Mouse (Mus musculus): Measurements from ENCODE around the gene Polr2a. TPM values are rescaled to one million over a fixed set of nuclear protein-coding genes. Genes with fewer than 3 reads are reported as not detected.

Polr2a gene
- polyA plus RNA-seq, 1 experiment from 2014 or later, result 20.1 TPM

DNA sequence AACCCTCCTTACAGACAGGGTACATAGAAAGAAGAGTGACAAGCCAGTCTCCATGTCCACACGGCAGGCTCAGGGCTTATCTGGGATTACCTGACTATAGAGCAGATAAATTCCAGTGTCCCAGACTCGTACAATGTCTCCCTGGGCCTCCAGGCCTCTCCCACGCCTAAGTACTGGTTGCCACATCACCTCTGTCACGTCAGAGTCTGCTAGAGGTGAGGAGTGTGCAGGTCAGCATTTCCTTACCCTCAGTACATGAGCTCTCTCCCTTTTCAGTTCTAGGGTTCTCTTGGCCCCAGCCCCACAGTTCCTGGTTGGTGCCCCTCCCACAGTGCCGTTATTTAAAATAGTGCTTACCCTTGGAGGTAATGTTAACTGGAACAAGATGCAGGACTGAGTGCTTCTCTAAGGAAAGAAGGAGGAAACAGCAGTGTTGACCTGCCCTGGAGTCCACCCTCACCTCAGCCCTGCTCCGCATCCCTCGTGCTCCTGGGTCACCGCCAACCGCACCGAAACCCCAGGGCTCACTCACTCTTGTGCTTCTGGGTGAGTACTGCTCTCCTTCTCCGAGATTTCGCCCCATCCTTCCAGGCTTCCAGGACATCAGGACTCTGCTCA, 74.2 kb downstream of the Polr2a start:
- Histone ChIP-seq H3K9me3 (ENCODE audit: control insufficient read depth, low read length) (no peaks in the 10 kb centered on the region), H3K4me3 (ENCODE audit: control insufficient read depth in 1 of 2, insufficient read depth in 1 of 2, low read depth in 1 of 2, low read length in 2 of 2) (no peak overlapping the region), H3K27ac (replicated peaks in 1 of 2; ENCODE audit: control insufficient read depth in 1 of 2, insufficient read depth in 1 of 2, low read depth in 2 of 2, low read length in 2 of 2) (no peak overlapping the region), H3K36me3 (ENCODE audit: control insufficient read depth, insufficient read depth, low read length) (peaks cover 12% of the 10 kb centered on the region), H3K9ac (ENCODE audit: low read length) (peak overlapping the region; percentile 31; the same call in 1 of the 2 replicates), H3K27me3 (ENCODE audit: control insufficient read depth, insufficient read depth, low read length) (no peaks in the 10 kb centered on the region), H3K4me1 (ENCODE audit: control insufficient read depth in 2 of 2, insufficient read depth in 2 of 2, low read length in 2 of 2) (peaks cover 16 to 35% of the 10 kb centered on the region in 2 experiments), H3K4me2 (ENCODE audit: low read length) (no peak overlapping the region)
- WGBS, result 67% methylated on average over 12 of the region's 12 CpGs
- ATAC-seq (ENCODE audit: insufficient number of reproducible peaks, insufficient read depth, low FRiP score, low read depth), result no peak

Other genes with a start within 250 kb of the Polr2a start
- gene Dnah2, start 209.5 kb downstream of the Polr2a start, polyA plus RNA-seq (2014; fragmentation: Nextera tagmentation; extraction: Ambion mirVana), result 0.13 and 0.36 TPM in 2 replicates
- 14.2 and 20.4 TPM in 2 replicates for gene Efnb3, start 198.4 kb downstream of the Polr2a start, polyA plus RNA-seq (2014; fragmentation: Nextera tagmentation; extraction: Ambion mirVana)
- gene Wrap53, start 178.4 kb downstream of the Polr2a start, polyA plus RNA-seq (2014; fragmentation: Nextera tagmentation; extraction: Ambion mirVana), result 11.1 and 14.3 TPM in 2 replicates
- gene Trp53, start 178.3 kb downstream of the Polr2a start, polyA plus RNA-seq (2014; fragmentation: Nextera tagmentation; extraction: Ambion mirVana), result 71.2 and 71.9 TPM in 2 replicates
- gene Atp1b2, start 152.7 kb downstream of the Polr2a start, polyA plus RNA-seq (2014; fragmentation: Nextera tagmentation; extraction: Ambion mirVana), result 31.5 and 33.8 TPM in 2 replicates
- gene Shbg, start 140.7 kb downstream of the Polr2a start, polyA plus RNA-seq (2014; fragmentation: Nextera tagmentation; extraction: Ambion mirVana), result not detected in 2 replicates
- 16.2 and 17.9 TPM in 2 replicates for gene Sat2, start 136.6 kb downstream of the Polr2a start, polyA plus RNA-seq (2014; fragmentation: Nextera tagmentation; extraction: Ambion mirVana)
- 24.2 and 25.8 TPM in 2 replicates for gene Fxr2, start 125.6 kb downstream of the Polr2a start, polyA plus RNA-seq (2014; fragmentation: Nextera tagmentation; extraction: Ambion mirVana)
- gene Sox15, start 103.3 kb downstream of the Polr2a start, polyA plus RNA-seq (2014; fragmentation: Nextera tagmentation; extraction: Ambion mirVana), result not detected in 2 replicates
- 14.9 and 29.1 TPM in 2 replicates for gene Mpdu1, start 96.0 kb downstream of the Polr2a start, polyA plus RNA-seq (2014; fragmentation: Nextera tagmentation; extraction: Ambion mirVana)
- gene Cd68, start 92.5 kb downstream of the Polr2a start, polyA plus RNA-seq (2014; fragmentation: Nextera tagmentation; extraction: Ambion mirVana), result 12.1 and 14.4 TPM in 2 replicates
- gene Eif4a1, start 86.2 kb downstream of the Polr2a start, polyA plus RNA-seq (2014; fragmentation: Nextera tagmentation; extraction: Ambion mirVana), result 313 and 403 TPM in 2 replicates
- 43.2 and 59.4 TPM in 2 replicates for gene Senp3, start 76.6 kb downstream of the Polr2a start, polyA plus RNA-seq (2014; fragmentation: Nextera tagmentation; extraction: Ambion mirVana)
- gene Tnfsf13, start 72.9 kb downstream of the Polr2a start, polyA plus RNA-seq (2014; fragmentation: Nextera tagmentation; extraction: Ambion mirVana), result 0.24 and 0.63 TPM in 2 replicates
- 7.7 and 10.3 TPM in 2 replicates for gene Tnfsf12, start 62.8 kb downstream of the Polr2a start, polyA plus RNA-seq (2014; fragmentation: Nextera tagmentation; extraction: Ambion mirVana)
- 2.5 and 6.8 TPM in 2 replicates for gene Tnfsfm13, start 62.5 kb downstream of the Polr2a start, polyA plus RNA-seq (2014; fragmentation: Nextera tagmentation; extraction: Ambion mirVana)
- gene Slc35g3, start 3.3 kb upstream of the Polr2a start, polyA plus RNA-seq (2014; fragmentation: Nextera tagmentation; extraction: Ambion mirVana), result 0.13 TPM in 1 of 2 replicates, not detected in the other
- gene Zbtb4, start 7.3 kb upstream of the Polr2a start, polyA plus RNA-seq (2014; fragmentation: Nextera tagmentation; extraction: Ambion mirVana), result 3.7 TPM in 2 replicates
- 5.5 and 5.8 TPM in 2 replicates for gene Chrnb1, start 37.3 kb upstream of the Polr2a start, polyA plus RNA-seq (2014; fragmentation: Nextera tagmentation; extraction: Ambion mirVana)
- gene Fgf11, start 43.2 kb upstream of the Polr2a start, polyA plus RNA-seq (2014; fragmentation: Nextera tagmentation; extraction: Ambion mirVana), result 2.0 and 2.1 TPM in 2 replicates
- 1.7 and 1.8 TPM in 2 replicates for gene Tmem102, start 47.0 kb upstream of the Polr2a start, polyA plus RNA-seq (2014; fragmentation: Nextera tagmentation; extraction: Ambion mirVana)
- not detected in 2 replicates for gene Gm39566, start 56.7 kb upstream of the Polr2a start, polyA plus RNA-seq (2014; fragmentation: Nextera tagmentation; extraction: Ambion mirVana)
- gene Spem2, start 59.8 kb upstream of the Polr2a start, polyA plus RNA-seq (2014; fragmentation: Nextera tagmentation; extraction: Ambion mirVana), result not detected in 2 replicates
- gene Spem1, start 63.5 kb upstream of the Polr2a start, polyA plus RNA-seq (2014; fragmentation: Nextera tagmentation; extraction: Ambion mirVana), result not detected in 2 replicates
- 2.4 and 2.6 TPM in 2 replicates for gene Nlgn2, start 79.1 kb upstream of the Polr2a start, polyA plus RNA-seq (2014; fragmentation: Nextera tagmentation; extraction: Ambion mirVana)
- gene Tmem256, start 79.9 kb upstream of the Polr2a start, polyA plus RNA-seq (2014; fragmentation: Nextera tagmentation; extraction: Ambion mirVana), result 340 and 379 TPM in 2 replicates
- gene Plscr3, start 87.7 kb upstream of the Polr2a start, polyA plus RNA-seq (2014; fragmentation: Nextera tagmentation; extraction: Ambion mirVana), result 66.5 and 75.8 TPM in 2 replicates
- 0.15 TPM in 1 of 2 replicates, not detected in the other for gene Tnk1, start 100.1 kb upstream of the Polr2a start, polyA plus RNA-seq (2014; fragmentation: Nextera tagmentation; extraction: Ambion mirVana)
- gene Tmem95, start 119.4 kb upstream of the Polr2a start, polyA plus RNA-seq (2014; fragmentation: Nextera tagmentation; extraction: Ambion mirVana), result not detected in 2 replicates
- 2.6 and 2.8 TPM in 2 replicates for gene Kctd11, start 122.8 kb upstream of the Polr2a start, polyA plus RNA-seq (2014; fragmentation: Nextera tagmentation; extraction: Ambion mirVana)
- gene Acap1, start 136.9 kb upstream of the Polr2a start, polyA plus RNA-seq (2014; fragmentation: Nextera tagmentation; extraction: Ambion mirVana), result 3.6 and 3.8 TPM in 2 replicates
- gene 2810408A11Rik, start 142.3 kb upstream of the Polr2a start, polyA plus RNA-seq (2014; fragmentation: Nextera tagmentation; extraction: Ambion mirVana), result 4.5 and 5.1 TPM in 2 replicates
- gene Neurl4, start 142.4 kb upstream of the Polr2a start, polyA plus RNA-seq (2014; fragmentation: Nextera tagmentation; extraction: Ambion mirVana), result 7.5 and 11.1 TPM in 2 replicates
- gene Gps2, start 155.3 kb upstream of the Polr2a start, polyA plus RNA-seq (2014; fragmentation: Nextera tagmentation; extraction: Ambion mirVana), result 45.2 and 46.8 TPM in 2 replicates
- gene Eif5a, start 163.3 kb upstream of the Polr2a start, polyA plus RNA-seq (2014; fragmentation: Nextera tagmentation; extraction: Ambion mirVana), result 1,047 and 1,081 TPM in 2 replicates
- 6.6 and 7.3 TPM in 2 replicates for gene Ybx2, start 177.2 kb upstream of the Polr2a start, polyA plus RNA-seq (2014; fragmentation: Nextera tagmentation; extraction: Ambion mirVana)
- gene Slc2a4, start 189.6 kb upstream of the Polr2a start, polyA plus RNA-seq (2014; fragmentation: Nextera tagmentation; extraction: Ambion mirVana), result 27.6 and 28.5 TPM in 2 replicates
- 1.2 and 2.4 TPM in 2 replicates for gene Cldn7, start 206.1 kb upstream of the Polr2a start, polyA plus RNA-seq (2014; fragmentation: Nextera tagmentation; extraction: Ambion mirVana)
- 22.3 and 26.0 TPM in 2 replicates for gene Ctdnep1, start 222.5 kb upstream of the Polr2a start, polyA plus RNA-seq (2014; fragmentation: Nextera tagmentation; extraction: Ambion mirVana)
- gene Elp5, start 223.9 kb upstream of the Polr2a start, polyA plus RNA-seq (2014; fragmentation: Nextera tagmentation; extraction: Ambion mirVana), result 107 and 114 TPM in 2 replicates
- 454 and 540 TPM in 2 replicates for gene Gabarap, start 232.5 kb upstream of the Polr2a start, polyA plus RNA-seq (2014; fragmentation: Nextera tagmentation; extraction: Ambion mirVana)
- gene Phf23, start 237.1 kb upstream of the Polr2a start, polyA plus RNA-seq (2014; fragmentation: Nextera tagmentation; extraction: Ambion mirVana), result 22.2 and 27.5 TPM in 2 replicates
- 15.0 and 16.6 TPM in 2 replicates for gene Dvl2, start 242.0 kb upstream of the Polr2a start, polyA plus RNA-seq (2014; fragmentation: Nextera tagmentation; extraction: Ambion mirVana)

Measured in heart, embryonic 14.5 days (tissue).